ENCODE assay signal across 8 mouse cellular contexts in the genomic region with DNA sequence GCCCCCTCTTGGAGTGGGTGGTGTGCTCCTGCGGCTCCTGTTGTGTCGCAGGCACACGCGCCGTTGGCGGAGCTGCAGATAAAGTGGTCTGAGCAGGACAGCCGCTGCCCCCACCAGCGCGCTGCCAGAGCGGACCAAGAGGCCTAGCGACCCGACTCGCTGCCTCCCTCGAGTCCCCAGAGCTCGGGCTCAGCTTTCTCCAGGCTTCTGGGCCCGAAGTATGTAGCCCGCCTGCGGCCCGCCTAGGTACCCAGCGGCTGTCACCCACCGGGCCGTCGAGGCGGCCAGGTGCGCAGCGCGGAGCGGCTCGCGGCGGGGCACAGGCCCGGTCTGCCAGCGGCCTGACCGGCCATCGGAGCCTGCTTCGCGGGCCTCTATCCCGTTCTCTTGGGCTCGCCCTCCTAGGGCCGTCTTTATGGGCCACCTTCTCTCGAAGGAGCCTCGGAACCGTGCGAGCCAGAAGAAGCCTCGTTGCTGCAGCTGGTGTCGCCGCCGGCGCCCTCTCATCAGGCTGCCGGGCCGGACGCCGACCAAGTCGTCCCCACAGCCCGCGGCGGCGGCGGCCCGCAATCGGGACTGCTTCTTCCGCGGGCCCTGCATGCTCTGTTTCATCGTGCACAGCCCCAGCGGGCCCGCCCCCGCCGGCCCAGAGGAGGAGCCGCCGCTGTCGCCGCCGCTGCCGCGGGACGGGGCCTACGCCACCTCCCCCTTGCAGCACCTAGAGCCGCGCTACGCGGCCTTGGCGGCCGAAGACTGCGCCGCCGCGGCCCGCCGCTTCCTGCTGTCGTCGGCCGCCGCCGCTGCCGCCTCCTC. TPM values are rescaled to one million over a fixed set of nuclear protein-coding genes. Genes with fewer than 3 reads are reported as not detected.
DNase-seq lines count a peak whose midpoint lies in the region; ATAC-seq lines count a peak whose summit lies in the region.

A gene (plus strand): TSS at position 40 of the 813 bp plus-strand sequence.

- peak; percentile 49 to 55 for DNase-seq in B cell, adult 2 months
- DNase-seq in brain, adult 2 months (ENCODE audit: low read depth, low spot score), result peak; percentile 73
- DNase-seq in kidney, postnatal 14 days, result peak; percentile 83
- no peak for DNase-seq in liver, embryonic 13.5 days
- peak; percentile 51 to 56 for DNase-seq in natural killer cell, adult 2 months (ENCODE audit: low spot score in 2 of 2)

- peak within 1 kb of the TSS; percentile 64 for H3K4me2 ChIP-seq in forebrain, embryonic 13.5 days
- H3K4me2 ChIP-seq in heart, embryonic 16.5 days (ENCODE audit: low read depth, low read length), result peak within 1 kb of the TSS; percentile 84
- H3K4me2 ChIP-seq in liver, embryonic 13.5 days, result peak within 1 kb of the TSS; percentile 54
- peak within 1 kb of the TSS; percentile 74 for H3K4me2 ChIP-seq in stomach, embryonic 16.5 days (ENCODE audit: low read depth, low read length)

- H3K9me3 ChIP-seq in forebrain, embryonic 13.5 days (replicated peaks), result no peaks in the 10 kb centered on the region; the same call in 1 of the 2 replicates
- H3K9me3 ChIP-seq in heart, embryonic 16.5 days (replicated peaks; ENCODE audit: control insufficient read depth, low read length), result no peaks in the 10 kb centered on the region
- no peaks in the 10 kb centered on the region for H3K9me3 ChIP-seq in liver, embryonic 13.5 days (replicated peaks)
- H3K9me3 ChIP-seq in stomach, embryonic 16.5 days (replicated peaks; ENCODE audit: control insufficient read depth, low read length), result no peaks in the 10 kb centered on the region

- peak within 1 kb of the TSS; percentile 78 for H3K9ac ChIP-seq in forebrain, embryonic 13.5 days
- H3K9ac ChIP-seq in heart, embryonic 16.5 days (ENCODE audit: low read length), result peak within 1 kb of the TSS; percentile 75
- peak within 1 kb of the TSS; percentile 6; the same call in 1 of the 2 replicates for H3K9ac ChIP-seq in liver, embryonic 13.5 days
- peak within 1 kb of the TSS; percentile 87 for H3K9ac ChIP-seq in stomach, embryonic 16.5 days (ENCODE audit: low read length)

- H3K4me3 ChIP-seq in forebrain, embryonic 13.5 days, result peak within 1 kb of the TSS; percentile 55
- H3K4me3 ChIP-seq in heart, embryonic 16.5 days (ENCODE audit: low read length), result peak within 1 kb of the TSS; percentile 57
- peak within 1 kb of the TSS; percentile 47 for H3K4me3 ChIP-seq in liver, embryonic 13.5 days (replicated peaks)
- peak within 1 kb of the TSS; percentile 59 for H3K4me3 ChIP-seq in stomach, embryonic 16.5 days (replicated peaks; ENCODE audit: low read length)

- 23% methylated on average over 16 of the region's 95 CpGs for WGBS in forebrain, embryonic 13.5 days
- WGBS in heart, embryonic 16.5 days, result 14% methylated on average over 53 of the region's 95 CpGs
- 11% methylated on average over 72 of the region's 95 CpGs for WGBS in liver, embryonic 13.5 days (ENCODE audit: insufficient replicate concordance)
- WGBS in stomach, embryonic 16.5 days, result 14% methylated on average over 66 of the region's 95 CpGs

- H3K27me3 ChIP-seq in forebrain, embryonic 13.5 days, result no peaks in the 10 kb centered on the region
- H3K27me3 ChIP-seq in heart, embryonic 16.5 days (ENCODE audit: control insufficient read depth, insufficient read depth, low read length), result no peaks in the 10 kb centered on the region
- peaks cover 35% of the 10 kb centered on the region for H3K27me3 ChIP-seq in liver, embryonic 13.5 days
- no peaks in the 10 kb centered on the region for H3K27me3 ChIP-seq in stomach, embryonic 16.5 days (ENCODE audit: control insufficient read depth, insufficient read depth, low read length)

- ATAC-seq in forebrain, embryonic 13.5 days, result peak; percentile 92
- peak; percentile 85; the same call in 1 of the 2 replicates for ATAC-seq in heart, embryonic 16.5 days (replicated peaks; ENCODE audit: extremely low read depth, insufficient read depth, low FRiP score)
- peak; percentile 71 for ATAC-seq in liver, embryonic 13.5 days (ENCODE audit: low read depth)
- ATAC-seq in stomach, embryonic 16.5 days (ENCODE audit: insufficient read depth, low FRiP score), result peak; percentile 93

- 0 out of 2 replicates have a peak, but pooled peaks cover 3% of the 10 kb centered on the region for H3K36me3 ChIP-seq in forebrain, embryonic 13.5 days (ENCODE audit: poor library complexity, severe bottlenecking)
- no peaks in the 10 kb centered on the region for H3K36me3 ChIP-seq in heart, embryonic 16.5 days (ENCODE audit: control insufficient read depth, insufficient read depth)
- no peaks in the 10 kb centered on the region for H3K36me3 ChIP-seq in liver, embryonic 13.5 days
- no peaks in the 10 kb centered on the region for H3K36me3 ChIP-seq in stomach, embryonic 16.5 days (ENCODE audit: control insufficient read depth, insufficient read depth, low read length)

- H3K4me1 ChIP-seq in forebrain, embryonic 13.5 days, result no peaks in the 10 kb centered on the region
- no peaks in the 10 kb centered on the region for H3K4me1 ChIP-seq in heart, embryonic 16.5 days (ENCODE audit: control insufficient read depth, insufficient read depth, low read length)
- H3K4me1 ChIP-seq in liver, embryonic 13.5 days (replicated peaks), result no peaks in the 10 kb centered on the region
- H3K4me1 ChIP-seq in stomach, embryonic 16.5 days (ENCODE audit: control insufficient read depth, insufficient read depth, low read length), result no peaks in the 10 kb centered on the region

- peak within 1 kb of the TSS; percentile 86 for H3K27ac ChIP-seq in forebrain, embryonic 13.5 days
- H3K27ac ChIP-seq in heart, embryonic 16.5 days (ENCODE audit: low read length), result peak within 1 kb of the TSS; percentile 63
- H3K27ac ChIP-seq in liver, embryonic 13.5 days, result no peak within 1 kb of the TSS
- H3K27ac ChIP-seq in stomach, embryonic 16.5 days (ENCODE audit: low read length), result peak within 1 kb of the TSS; percentile 87

RNA-seq across cellular contexts. Expression of the gene that starts here (rescaled TPM):
- polyA plus RNA-seq in forebrain, embryonic 13.5 days (2015; fragmentation: Nextera tagmentation; extraction: Ambion mirVana), result 8.0 and 9.0 TPM in 2 replicates
- polyA plus RNA-seq in heart, embryonic 16.5 days (2015; fragmentation: Nextera tagmentation; extraction: Ambion mirVana), result 1.0 and 1.4 TPM in 2 replicates
- polyA plus RNA-seq in liver, embryonic 13.5 days (2015; fragmentation: Nextera tagmentation; extraction: Ambion mirVana), result 0.22 and 0.33 TPM in 2 replicates
- 2.0 and 2.6 TPM in 2 replicates for polyA plus RNA-seq in stomach, embryonic 16.5 days (2015; fragmentation: Nextera tagmentation; extraction: Ambion mirVana)

Comparison
In these comparisons a context has a peak if more than half of its experiments do, and no peak if none do; other contexts are left out.
1. Peak in ATAC-seq, H3K4me3 ChIP-seq, H3K9ac ChIP-seq and H3K4me2 ChIP-seq in liver, embryonic 13.5 days; RNA of the gene not detected or under 1 TPM.
2. H3K9ac ChIP-seq: peak in every context shown above with its lines; median percentile 87 in stomach, embryonic 16.5 days; 78 in forebrain, embryonic 13.5 days; 75 in heart, embryonic 16.5 days; 6 in liver, embryonic 13.5 days.